Mouse (Mus musculus): Measurements from ENCODE around the gene Ttl. TPM values are rescaled to one million over a fixed set of nuclear protein-coding genes. Genes with fewer than 3 reads are reported as not detected.

The Ttl gene
- polyA plus RNA-seq, 1 experiment from 2014 or later: 27.3 TPM

GRCm38 (mm10) chr2:129129987-129130545 is 64.3 kb downstream of the Ttl start:
- ATAC-seq: peak; percentile 45
- peaks cover 35% of the 10 kb centered on the region for H3K36me3 ChIP-seq (ENCODE audit: control insufficient read depth, insufficient read depth, low read length)
- peak; percentile 13 for DNase-seq (ENCODE audit: low spot score)
- peak overlapping the region; percentile 87 for H3K27ac ChIP-seq (ENCODE audit: low read depth, low read length)
- peak overlapping the region; percentile 63 for H3K4me3 ChIP-seq (ENCODE audit: low read depth, low read length)
- peaks cover 8% of the 10 kb centered on the region; the same call in 1 of the 2 replicates for H3K4me1 ChIP-seq (ENCODE audit: control insufficient read depth, insufficient read depth, low read length)
- H3K9ac ChIP-seq (ENCODE audit: low read length): peak overlapping the region; percentile 70
- 35% methylated on average over 18 of the region's 18 CpGs for WGBS
- H3K4me2 ChIP-seq (ENCODE audit: low read length): peak overlapping the region; percentile 72
- no peaks in the 10 kb centered on the region for H3K27me3 ChIP-seq (replicated peaks; ENCODE audit: control insufficient read depth, insufficient read depth, low read length)
- peaks cover 6% of the 10 kb centered on the region; the same call in 1 of the 2 replicates for H3K9me3 ChIP-seq (replicated peaks; ENCODE audit: control insufficient read depth, low read length)

GRCm38 (mm10) chr2:129130776-129131175 is 65.0 kb downstream of the Ttl start:
- H3K4me2 ChIP-seq (ENCODE audit: low read length): peak overlapping the region; percentile 72
- no peak for ATAC-seq
- 96% methylated on average over 2 of the region's 2 CpGs for WGBS
- peak overlapping the region; percentile 70; the same call in 1 of the 2 replicates for H3K9ac ChIP-seq (ENCODE audit: low read length)
- H3K27me3 ChIP-seq (replicated peaks; ENCODE audit: control insufficient read depth, insufficient read depth, low read length): no peaks in the 10 kb centered on the region
- peaks cover 6% of the 10 kb centered on the region; the same call in 1 of the 2 replicates for H3K9me3 ChIP-seq (replicated peaks; ENCODE audit: control insufficient read depth, low read length)
- no peak overlapping the region for H3K27ac ChIP-seq (ENCODE audit: low read depth, low read length)
- DNase-seq (ENCODE audit: low spot score): no peak
- peaks cover 8% of the 10 kb centered on the region; the same call in 1 of the 2 replicates for H3K4me1 ChIP-seq (ENCODE audit: control insufficient read depth, insufficient read depth, low read length)
- peaks cover 28% of the 10 kb centered on the region for H3K36me3 ChIP-seq (ENCODE audit: control insufficient read depth, insufficient read depth, low read length)
- H3K4me3 ChIP-seq (ENCODE audit: low read depth, low read length): no peak overlapping the region

GRCm38 (mm10) chr2:129132231-129132630 is 66.5 kb downstream of the Ttl start:
- Histone ChIP-seq H3K27me3 (replicated peaks; ENCODE audit: control insufficient read depth, insufficient read depth, low read length) (no peaks in the 10 kb centered on the region), H3K9ac (ENCODE audit: low read length) (no peak overlapping the region), H3K4me2 (ENCODE audit: low read length) (no peak overlapping the region), H3K36me3 (ENCODE audit: control insufficient read depth, insufficient read depth, low read length) (peaks cover 15% of the 10 kb centered on the region), H3K9me3 (replicated peaks; ENCODE audit: control insufficient read depth, low read length) (peaks cover 6% of the 10 kb centered on the region; the same call in 1 of the 2 replicates), H3K27ac (ENCODE audit: low read depth, low read length) (no peak overlapping the region), H3K4me1 (ENCODE audit: control insufficient read depth, insufficient read depth, low read length) (peaks cover 8% of the 10 kb centered on the region; the same call in 1 of the 2 replicates), H3K4me3 (ENCODE audit: low read depth, low read length) (no peak overlapping the region)
- ATAC-seq (no peak), DNase-seq (ENCODE audit: low spot score) (no peak)
- 95% methylated on average over 7 of the region's 7 CpGs for WGBS

- ATAC-seq: no peak
- 96% methylated on average over 14 of the region's 14 CpGs for WGBS
- Histone ChIP-seq H3K4me3 (ENCODE audit: low read depth, low read length) (no peak overlapping the region), H3K27me3 (replicated peaks; ENCODE audit: control insufficient read depth, insufficient read depth, low read length) (no peaks in the 10 kb centered on the region), H3K4me2 (ENCODE audit: low read length) (no peak overlapping the region), H3K27ac (ENCODE audit: low read depth, low read length) (no peak overlapping the region), H3K4me1 (ENCODE audit: control insufficient read depth, insufficient read depth, low read length) (peaks cover 8% of the 10 kb centered on the region; the same call in 1 of the 2 replicates), H3K9ac (ENCODE audit: low read length) (no peak overlapping the region), H3K9me3 (replicated peaks; ENCODE audit: control insufficient read depth, low read length) (peaks cover 6% of the 10 kb centered on the region; the same call in 1 of the 2 replicates), H3K36me3 (ENCODE audit: control insufficient read depth, insufficient read depth, low read length) (peaks cover 13% of the 10 kb centered on the region)
- DNase-seq (ENCODE audit: low spot score): no peak
Observed at GRCm38 (mm10) chr2:129133006-129133805, 67.5 kb downstream of the Ttl start.

- Histone ChIP-seq H3K27ac (ENCODE audit: low read depth, low read length) (peak overlapping the region; percentile 77), H3K4me3 (ENCODE audit: low read depth, low read length) (no peak overlapping the region), H3K27me3 (replicated peaks; ENCODE audit: control insufficient read depth, insufficient read depth, low read length) (no peaks in the 10 kb centered on the region), H3K9me3 (replicated peaks; ENCODE audit: control insufficient read depth, low read length) (no peaks in the 10 kb centered on the region), H3K9ac (ENCODE audit: low read length) (no peak overlapping the region), H3K4me1 (ENCODE audit: control insufficient read depth, insufficient read depth, low read length) (no peaks in the 10 kb centered on the region), H3K4me2 (ENCODE audit: low read length) (no peak overlapping the region), H3K36me3 (ENCODE audit: control insufficient read depth, insufficient read depth, low read length) (no peaks in the 10 kb centered on the region)
- WGBS: 59% methylated on average over 10 of the region's 10 CpGs
- ATAC-seq (no peak), DNase-seq (ENCODE audit: low spot score) (peak; percentile 72)
Observed at GRCm38 (mm10) chr2:129139906-129140305, 74.2 kb downstream of the Ttl start.

Other genes starting within 250 kb of the Ttl start
- 28.0 and 36.8 TPM in 2 replicates for gene Tmem87b, start 247.8 kb upstream of the Ttl start, polyA plus RNA-seq (2014; fragmentation: Nextera tagmentation; extraction: Ambion mirVana)
- 1.5 and 2.0 TPM in 2 replicates for gene Fbln7, start 203.0 kb upstream of the Ttl start, polyA plus RNA-seq (2014; fragmentation: Nextera tagmentation; extraction: Ambion mirVana)
- 10.2 and 12.2 TPM in 2 replicates for gene Zc3h8, start 121.9 kb upstream of the Ttl start, polyA plus RNA-seq (2014; fragmentation: Nextera tagmentation; extraction: Ambion mirVana)
- gene Zc3h6, start 98.5 kb upstream of the Ttl start, polyA plus RNA-seq (2014; fragmentation: Nextera tagmentation; extraction: Ambion mirVana): 4.3 and 4.6 TPM in 2 replicates
- 18.0 and 23.5 TPM in 2 replicates for gene Gm10762, start 98.2 kb upstream of the Ttl start, polyA plus RNA-seq (2014; fragmentation: Nextera tagmentation; extraction: Ambion mirVana)
- gene Vinac1, start 17.8 kb upstream of the Ttl start, polyA plus RNA-seq (2014; fragmentation: Nextera tagmentation; extraction: Ambion mirVana): 0.28 and 0.42 TPM in 2 replicates
- gene Polr1b, start 35.1 kb downstream of the Ttl start, polyA plus RNA-seq (2014; fragmentation: Nextera tagmentation; extraction: Ambion mirVana): 5.9 and 8.0 TPM in 2 replicates
- gene Chchd5, start 63.8 kb downstream of the Ttl start, polyA plus RNA-seq (2014; fragmentation: Nextera tagmentation; extraction: Ambion mirVana): 22.7 and 30.7 TPM in 2 replicates
- gene Slc20a1, start 132.8 kb downstream of the Ttl start, polyA plus RNA-seq (2014; fragmentation: Nextera tagmentation; extraction: Ambion mirVana): 46.8 and 55.4 TPM in 2 replicates
- 36.6 and 44.2 TPM in 2 replicates for gene Ckap2l, start 231.3 kb downstream of the Ttl start, polyA plus RNA-seq (2014; fragmentation: Nextera tagmentation; extraction: Ambion mirVana)
- 0.31 and 0.37 TPM in 2 replicates for gene Il1a, start 244.0 kb downstream of the Ttl start, polyA plus RNA-seq (2014; fragmentation: Nextera tagmentation; extraction: Ambion mirVana)